Mouse (Mus musculus) neural tube, embryonic 15.5 days (tissue): Measurements from ENCODE around the gene Pes1. TPM values are rescaled to one million over a fixed set of nuclear protein-coding genes. Genes with fewer than 3 reads are reported as not detected.
A peak's percentile ranks its signal among the peaks of the same experiment; 100 is the strongest.
"Not testable (repeated sequence)": the region's sequence is repeated elsewhere in the genome, so short reads cannot be mapped to it uniquely, and the experiment has no call there.

Experiments used
- ATAC-seq: fragments of 200-750 bp; cut with Nextera tagmentation; 2 replicates; pipeline ENCODE4 v1.8.0; 2017; ENCODE audit warnings: mild to moderate bottlenecking, moderate TSS enrichment, moderate library complexity; ENCODE audit not compliant: low FRiP score
- H3K27ac ChIP-seq: fragments of 300-500 bp; sonication (generic); replicated peaks from 2 replicates; pipeline ENCODE4 v1.5.1; 2015; ENCODE audit warnings: mild to moderate bottlenecking, inconsistent platforms
- H3K27me3 ChIP-seq: fragments of 300-500 bp; sonication (generic); replicated peaks from 2 replicates; pipeline ENCODE4 v1.6.1; 2015; ENCODE audit warnings: inconsistent platforms
- H3K36me3 ChIP-seq: fragments of 300-500 bp; sonication (generic); 2 replicates; pipeline ENCODE4 v1.6.1; 2015; ENCODE audit warnings: inconsistent platforms
- H3K4me1 ChIP-seq: fragments of 300-500 bp; sonication (generic); 2 replicates; pipeline ENCODE4 v1.6.1; 2015; ENCODE audit warnings: inconsistent platforms
- H3K4me2 ChIP-seq: fragments of 300-500 bp; sonication (generic); 2 replicates; pipeline ENCODE4 v1.6.1; 2015; ENCODE audit warnings: inconsistent platforms, mild to moderate bottlenecking, moderate library complexity
- H3K4me3 ChIP-seq: fragments of 300-500 bp; sonication (generic); replicated peaks from 2 replicates; pipeline ENCODE4 v1.5.1; 2015; ENCODE audit warnings: mild to moderate bottlenecking, inconsistent platforms
- H3K9ac ChIP-seq: fragments of 300-500 bp; sonication (generic); replicated peaks from 2 replicates; pipeline ENCODE4 v1.6.1; 2015; ENCODE audit warnings: mild to moderate bottlenecking, inconsistent platforms
- H3K9me3 ChIP-seq: fragments of 300-500 bp; sonication (generic); replicated peaks from 2 replicates; pipeline ENCODE4 v1.6.1; 2016; ENCODE audit warnings: inconsistent platforms
- WGBS: fragments of 180-500 bp; shearing (Covaris S2); methylation state at CpG from one replicate; pipeline ENCODE4 v1.1.7; 2015; ENCODE audit warnings: mixed read lengths; 5-methylcytosine and 5-hydroxymethylcytosine counted together
- polyA plus RNA-seq: library from polyadenylated mRNA; unstranded; fragments of >200 nt; fragmentation: Nextera tagmentation; extraction: Ambion mirVana; gene quantifications from 2 replicates; pipeline ENCODE4 v1.2.1, GENCODE M21; 2015

The Pes1 gene
- polyA plus RNA-seq, 1 experiment from 2014 or later = 48.1 TPM

GRCm38 (mm10) chr11:3933756-3934285 is 30.0 kb upstream of the Pes1 start:
- Histone ChIP-seq H3K4me1 (peaks cover 17% of the 10 kb centered on the region), H3K9me3 (no peaks in the 10 kb centered on the region), H3K27me3 (no peaks in the 10 kb centered on the region), H3K36me3 (no peaks in the 10 kb centered on the region), H3K4me3 (no peak overlapping the region), H3K27ac (no peak overlapping the region), H3K4me2 (no peak overlapping the region), H3K9ac (no peak overlapping the region)
- 94% methylated on average over 9 of the region's 9 CpGs for WGBS
- ATAC-seq = no peak

GRCm38 (mm10) chr11:3935135-3935534 is 28.6 kb upstream of the Pes1 start:
- H3K4me3 ChIP-seq = no peak overlapping the region
- no peaks in the 10 kb centered on the region for H3K9me3 ChIP-seq
- no peaks in the 10 kb centered on the region for H3K36me3 ChIP-seq
- no peak overlapping the region for H3K9ac ChIP-seq
- peaks cover 17% of the 10 kb centered on the region for H3K4me1 ChIP-seq
- 74% methylated on average over 4 of the region's 4 CpGs for WGBS
- ATAC-seq = no peak
- H3K27me3 ChIP-seq = no peaks in the 10 kb centered on the region
- no peak overlapping the region for H3K27ac ChIP-seq
- no peak overlapping the region for H3K4me2 ChIP-seq

GRCm38 (mm10) chr11:3936318-3936717 is 27.5 kb upstream of the Pes1 start:
- no peak for ATAC-seq
- no peaks in the 10 kb centered on the region for H3K27me3 ChIP-seq
- no peak overlapping the region for H3K9ac ChIP-seq
- H3K4me2 ChIP-seq = no peak overlapping the region
- H3K27ac ChIP-seq = no peak overlapping the region
- WGBS = 80% methylated on average over 3 of the region's 3 CpGs
- H3K9me3 ChIP-seq = no peaks in the 10 kb centered on the region
- no peaks in the 10 kb centered on the region for H3K36me3 ChIP-seq
- H3K4me1 ChIP-seq = peaks cover 10% of the 10 kb centered on the region
- no peak overlapping the region for H3K4me3 ChIP-seq

- H3K4me2 ChIP-seq = no peak overlapping the region
- ATAC-seq = no peak
- H3K27me3 ChIP-seq = no peaks in the 10 kb centered on the region
- 84% methylated on average over 13 of the region's 13 CpGs for WGBS
- H3K4me1 ChIP-seq = peaks cover 2% of the 10 kb centered on the region; the same call in 1 of the 2 replicates
- no peak overlapping the region for H3K4me3 ChIP-seq
- H3K9me3 ChIP-seq = no peaks in the 10 kb centered on the region
- H3K27ac ChIP-seq = no peak overlapping the region
- H3K36me3 ChIP-seq = no peaks in the 10 kb centered on the region
- no peak overlapping the region for H3K9ac ChIP-seq
Observed at GRCm38 (mm10) chr11:3937321-3937874, 26.4 kb upstream of the Pes1 start.

- no peaks in the 10 kb centered on the region for H3K4me1 ChIP-seq
- no peak overlapping the region for H3K27ac ChIP-seq
- H3K4me2 ChIP-seq = no peak overlapping the region
- peaks cover 3% of the 10 kb centered on the region; the same call in 1 of the 2 replicates for H3K27me3 ChIP-seq
- H3K9ac ChIP-seq = no peak overlapping the region
- 91% methylated on average over 7 of the region's 7 CpGs for WGBS
- ATAC-seq = no peak
- no peaks in the 10 kb centered on the region for H3K36me3 ChIP-seq
- H3K4me3 ChIP-seq = no peak overlapping the region
- H3K9me3 ChIP-seq = no peaks in the 10 kb centered on the region
Observed at GRCm38 (mm10) chr11:3941371-3941770, 22.4 kb upstream of the Pes1 start.

GRCm38 (mm10) chr11:3946386-3946785 is 17.4 kb upstream of the Pes1 start:
- peaks cover 3% of the 10 kb centered on the region; the same call in 1 of the 2 replicates for H3K27me3 ChIP-seq
- 13% methylated on average over 1 of the region's 1 CpGs for WGBS
- no peak for ATAC-seq
- no peak overlapping the region for H3K4me2 ChIP-seq
- no peaks in the 10 kb centered on the region for H3K36me3 ChIP-seq
- no peaks in the 10 kb centered on the region for H3K4me1 ChIP-seq
- no peak overlapping the region for H3K9ac ChIP-seq
- no peak overlapping the region for H3K4me3 ChIP-seq
- no peak overlapping the region for H3K27ac ChIP-seq
- H3K9me3 ChIP-seq = no peaks in the 10 kb centered on the region

- H3K4me2 ChIP-seq, H3K9ac ChIP-seq, H3K4me1 ChIP-seq, H3K36me3 ChIP-seq, H3K27ac ChIP-seq, H3K4me3 ChIP-seq, H3K9me3 ChIP-seq, ATAC-seq, H3K27me3 ChIP-seq: not testable (repeated sequence)
- 76% methylated on average over 5 of the region's 5 CpGs for WGBS
Observed at GRCm38 (mm10) chr11:3954876-3955275, 8.9 kb upstream of the Pes1 start.

- not testable (repeated sequence) for H3K36me3 ChIP-seq, H3K9me3 ChIP-seq, ATAC-seq, H3K4me3 ChIP-seq, H3K4me1 ChIP-seq, H3K27me3 ChIP-seq, H3K9ac ChIP-seq, H3K4me2 ChIP-seq, H3K27ac ChIP-seq
- WGBS = 78% methylated on average over 4 of the region's 4 CpGs
Observed at GRCm38 (mm10) chr11:3955371-3955770, 8.4 kb upstream of the Pes1 start.

GRCm38 (mm10) chr11:3960901-3961300 is 2.9 kb upstream of the Pes1 start:
- Histone ChIP-seq H3K4me2 (no peak overlapping the region), H3K36me3 (no peaks in the 10 kb centered on the region), H3K4me1 (peaks cover 21% of the 10 kb centered on the region), H3K9ac (no peak overlapping the region), H3K27me3 (no peaks in the 10 kb centered on the region), H3K27ac (no peak overlapping the region), H3K9me3 (no peaks in the 10 kb centered on the region), H3K4me3 (no peak overlapping the region)
- ATAC-seq = no peak
- 78% methylated on average over 2 of the region's 2 CpGs for WGBS

- no peaks in the 10 kb centered on the region for H3K9me3 ChIP-seq
- H3K4me1 ChIP-seq = peaks cover 27% of the 10 kb centered on the region
- ATAC-seq = no peak
- no peaks in the 10 kb centered on the region for H3K27me3 ChIP-seq
- 78% methylated on average over 3 of the region's 3 CpGs for WGBS
- no peak overlapping the region for H3K27ac ChIP-seq
- no peak overlapping the region for H3K4me3 ChIP-seq
- no peaks in the 10 kb centered on the region for H3K36me3 ChIP-seq
- no peak overlapping the region for H3K4me2 ChIP-seq
- no peak overlapping the region for H3K9ac ChIP-seq
Observed at GRCm38 (mm10) chr11:3961761-3962160, 2.0 kb upstream of the Pes1 start.

GRCm38 (mm10) chr11:3963155-3963554 is 620 bp upstream of the Pes1 start:
- Histone ChIP-seq H3K9me3 (no peaks in the 10 kb centered on the region), H3K27me3 (no peaks in the 10 kb centered on the region), H3K4me3 (peak overlapping the region; percentile 90), H3K9ac (0 out of 2 replicates have a peak overlapping the region, but pooled peaks have one; percentile 20), H3K36me3 (peaks cover 5% of the 10 kb centered on the region; the same call in 1 of the 2 replicates), H3K4me2 (peak overlapping the region; percentile 86), H3K4me1 (peaks cover 27% of the 10 kb centered on the region), H3K27ac (peak overlapping the region; percentile 67; the same call in 1 of the 2 replicates)
- ATAC-seq = 0 out of 2 replicates have a peak, but pooled peaks have one; percentile 11
- 83% methylated on average over 10 of the region's 10 CpGs for WGBS

GRCm38 (mm10) chr11:3964416-3965172 is 819 bp downstream of the Pes1 start:
- Histone ChIP-seq H3K36me3 (peaks cover 10% of the 10 kb centered on the region), H3K4me1 (peaks cover 27% of the 10 kb centered on the region), H3K9me3 (no peaks in the 10 kb centered on the region), H3K4me3 (peak overlapping the region; percentile 90), H3K27me3 (no peaks in the 10 kb centered on the region), H3K27ac (0 out of 2 replicates have a peak overlapping the region, but pooled peaks have one; percentile 67), H3K4me2 (peak overlapping the region; percentile 86), H3K9ac (peak overlapping the region; percentile 70)
- ATAC-seq = no peak
- 16% methylated on average over 11 of the region's 11 CpGs for WGBS
